ENCODE assay signal across 12 mouse cellular contexts in the genomic region with DNA sequence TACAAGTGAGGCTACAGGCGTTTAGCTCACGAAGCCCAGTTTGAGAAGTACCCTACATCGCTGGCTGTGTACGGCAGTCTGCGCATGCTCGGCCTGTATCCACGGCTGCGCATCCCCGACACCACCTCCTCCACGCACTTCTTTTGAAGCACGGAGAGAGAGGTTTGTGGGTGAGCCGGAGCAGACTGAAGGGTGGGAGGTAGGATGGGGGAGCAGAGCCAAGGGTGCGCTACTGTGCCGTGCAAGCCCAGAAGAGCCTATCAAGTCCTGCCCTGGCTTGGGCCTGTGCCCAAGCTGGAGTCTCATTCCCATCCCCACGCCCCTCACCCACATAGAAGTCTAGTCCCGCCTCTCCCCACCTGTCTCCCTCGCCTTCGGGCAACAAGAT. TPM values are rescaled to one million over a fixed set of nuclear protein-coding genes. Genes with fewer than 3 reads are reported as not detected.
DNase-seq lines count a peak whose midpoint lies in the region; ATAC-seq lines count a peak whose summit lies in the region.
"Had no signal": no experiment of that assay in that cellular context is flagged by ENCODE, and none has a peak within 500 bp of the region (broad histone marks: within the 10 kb centered on the region; RNA-seq: fewer than 3 reads in every experiment).

No protein-coding gene starts in this region.

- no peaks in the 10 kb centered on the region for H3K27me3 ChIP-seq in midbrain, embryonic 15.5 days (replicated peaks)
- H3K27me3 ChIP-seq in hindbrain, embryonic 12.5 days: no peaks in the 10 kb centered on the region; the same call in 1 of the 2 replicates
- H3K27me3 ChIP-seq: limb, embryonic 12.5 days had no signal

- peak; percentile 84 for DNase-seq in heart, adult 11 months
- no peak for DNase-seq in heart, adult 9 months (ENCODE audit: low spot score in 2 of 2)
- DNase-seq in MN1 (ENCODE audit: low spot score): peak; percentile 48
- DNase-seq in layer of hippocampus, adult 8-10 months (ENCODE audit: low spot score in 2 of 2): peak; percentile 56 to 65
- no peak for DNase-seq in kidney, adult 18-20 months
- no peak for DNase-seq in spleen, postnatal 4 days (ENCODE audit: low spot score in 2 of 2)
- DNase-seq: B cell, adult 2 months; gastrocnemius, postnatal 14 days had no signal

- peak overlapping the region; percentile 26 for H3K4me2 ChIP-seq in midbrain, embryonic 15.5 days
- no peak overlapping the region for H3K4me2 ChIP-seq in hindbrain, embryonic 12.5 days (replicated peaks)
- H3K4me2 ChIP-seq: limb, embryonic 12.5 days had no signal

- no peak overlapping the region for H3K4me3 ChIP-seq in midbrain, embryonic 15.5 days
- H3K4me3 ChIP-seq in hindbrain, embryonic 12.5 days: no peak overlapping the region
- H3K4me3 ChIP-seq: limb, embryonic 12.5 days had no signal

- H3K9ac ChIP-seq in midbrain, embryonic 15.5 days: no peak overlapping the region; the same call in 1 of the 2 replicates
- no peak overlapping the region for H3K9ac ChIP-seq in hindbrain, embryonic 12.5 days
- H3K9ac ChIP-seq: limb, embryonic 12.5 days had no signal

- ATAC-seq in midbrain, embryonic 15.5 days (replicated peaks): no peak
- ATAC-seq in hindbrain, embryonic 12.5 days (ENCODE audit: low FRiP score): no peak
- ATAC-seq: hindbrain, postnatal 0 days had no signal

- H3K36me3 ChIP-seq in midbrain, embryonic 15.5 days (replicated peaks): no peaks in the 10 kb centered on the region
- H3K36me3 ChIP-seq in hindbrain, embryonic 12.5 days: no peaks in the 10 kb centered on the region
- H3K36me3 ChIP-seq: limb, embryonic 12.5 days had no signal

- WGBS in midbrain, embryonic 15.5 days: 75% methylated on average over 18 of the region's 18 CpGs
- 82% methylated on average over 18 of the region's 18 CpGs for WGBS in hindbrain, embryonic 12.5 days

- H3K9me3 ChIP-seq in midbrain, embryonic 15.5 days: no peaks in the 10 kb centered on the region
- 0 out of 2 replicates have a peak, but pooled peaks cover 6% of the 10 kb centered on the region for H3K9me3 ChIP-seq in hindbrain, embryonic 12.5 days (replicated peaks)

- peaks cover 12% of the 10 kb centered on the region; the same call in 1 of the 2 replicates for H3K4me1 ChIP-seq in midbrain, embryonic 15.5 days
- H3K4me1 ChIP-seq in hindbrain, embryonic 12.5 days: peaks cover 3% of the 10 kb centered on the region; the same call in 1 of the 2 replicates
- H3K4me1 ChIP-seq: limb, embryonic 12.5 days had no signal

- no peak overlapping the region for H3K27ac ChIP-seq in midbrain, embryonic 15.5 days
- no peak overlapping the region for H3K27ac ChIP-seq in hindbrain, embryonic 12.5 days
- H3K27ac ChIP-seq: hindbrain, postnatal 0 days; limb, embryonic 12.5 days had no signal

RNA-seq across cellular contexts. Expression of a gene that starts 19.2 kb away (rescaled TPM):
- 10 to 100 TPM; 28.0 to 41.5 (median 34.1) TPM for total RNA-seq in layer of hippocampus, adult 8-10 months (2022)
- 31.8 and 34.5 TPM in 2 replicates for polyA plus RNA-seq in midbrain, embryonic 15.5 days (2015; fragmentation: Nextera tagmentation; extraction: Ambion mirVana)
- polyA plus RNA-seq in hindbrain, embryonic 12.5 days (2016; fragmentation: Nextera tagmentation; extraction: Ambion mirVana): 26.7 and 29.1 TPM in 2 replicates

RNA-seq across cellular contexts. Expression of a gene that starts 46.9 kb away (rescaled TPM):
- total RNA-seq in layer of hippocampus, adult 8-10 months (2022): under 1 TPM; 0.23 to 0.64 (median 0.50) TPM
- polyA plus RNA-seq in midbrain, embryonic 15.5 days (2015; fragmentation: Nextera tagmentation; extraction: Ambion mirVana): 0.08 and 0.10 TPM in 2 replicates
- 0.43 and 0.70 TPM in 2 replicates for polyA plus RNA-seq in hindbrain, embryonic 12.5 days (2016; fragmentation: Nextera tagmentation; extraction: Ambion mirVana)

Comparison
In these comparisons a context has a peak if more than half of its experiments do, and no peak if none do; other contexts are left out.
1. DNase-seq: peak in heart, adult 11 months (single experiment), MN1 (single experiment) and layer of hippocampus, adult 8-10 months (2 of 2); none in heart, adult 9 months (0 of 2), kidney, adult 18-20 months (single experiment) and spleen, postnatal 4 days (0 of 2).